Mouse (Mus musculus): Measurements from ENCODE around the gene Serpinb1a. TPM values are rescaled to one million over a fixed set of nuclear protein-coding genes. Genes with fewer than 3 reads are reported as not detected.

Gene Serpinb1a
- polyA plus RNA-seq, 1 experiment = 22.7 TPM

GRCm38 (mm10) chr13:32827111-32827822, 23.7 kb downstream of the Serpinb1a start:
- H3K4me1 ChIP-seq (ENCODE audit: control insufficient read depth, insufficient read depth, low read length) = no peaks in the 10 kb centered on the region

DNA sequence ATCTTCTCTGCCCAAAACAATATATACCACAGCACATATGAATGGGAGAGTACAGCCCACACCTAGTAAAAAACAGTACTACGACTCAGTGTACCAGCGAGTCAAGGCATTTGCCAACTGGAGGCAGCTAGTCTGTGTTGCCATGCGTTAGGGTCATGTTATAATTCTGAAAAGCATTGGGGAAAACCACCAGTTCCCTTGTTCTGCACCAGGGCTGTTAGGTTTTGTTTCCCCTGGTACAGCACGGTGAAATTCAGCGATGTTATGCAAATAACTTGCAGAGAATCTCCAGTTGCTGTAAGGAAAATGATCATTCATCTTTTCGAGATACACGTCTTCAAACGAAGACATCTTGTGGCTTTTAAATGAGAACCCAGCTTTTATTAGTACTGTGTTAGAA, 25.4 kb downstream of the Serpinb1a start:
- Histone ChIP-seq H3K4me3 (ENCODE audit: insufficient read depth, low read length) (no peak overlapping the region), H3K27ac (ENCODE audit: insufficient read depth, low read length) (no peak overlapping the region), H3K4me1 (ENCODE audit: control insufficient read depth, insufficient read depth, low read length) (no peaks in the 10 kb centered on the region)
- TF ChIP-seq POLR2A (IDR thresholded peaks at IDR 0.05; ENCODE audit: low read depth, low read length) (no peak), CTCF (IDR thresholded peaks at IDR 0.05; ENCODE audit: borderline replicate concordance, insufficient read depth, low read length) (no peak)

More at GRCm38 (mm10) chr13:32827111-32827822, 23.7 kb downstream of the Serpinb1a start:
- TF ChIP-seq CTCF (IDR thresholded peaks at IDR 0.05; ENCODE audit: borderline replicate concordance, insufficient read depth, low read length) (no peak), POLR2A (IDR thresholded peaks at IDR 0.05; ENCODE audit: low read depth, low read length) (no peak)
- no peak overlapping the region for H3K4me3 ChIP-seq (ENCODE audit: insufficient read depth, low read length)
- H3K27ac ChIP-seq (ENCODE audit: insufficient read depth, low read length) = no peak overlapping the region

DNA sequence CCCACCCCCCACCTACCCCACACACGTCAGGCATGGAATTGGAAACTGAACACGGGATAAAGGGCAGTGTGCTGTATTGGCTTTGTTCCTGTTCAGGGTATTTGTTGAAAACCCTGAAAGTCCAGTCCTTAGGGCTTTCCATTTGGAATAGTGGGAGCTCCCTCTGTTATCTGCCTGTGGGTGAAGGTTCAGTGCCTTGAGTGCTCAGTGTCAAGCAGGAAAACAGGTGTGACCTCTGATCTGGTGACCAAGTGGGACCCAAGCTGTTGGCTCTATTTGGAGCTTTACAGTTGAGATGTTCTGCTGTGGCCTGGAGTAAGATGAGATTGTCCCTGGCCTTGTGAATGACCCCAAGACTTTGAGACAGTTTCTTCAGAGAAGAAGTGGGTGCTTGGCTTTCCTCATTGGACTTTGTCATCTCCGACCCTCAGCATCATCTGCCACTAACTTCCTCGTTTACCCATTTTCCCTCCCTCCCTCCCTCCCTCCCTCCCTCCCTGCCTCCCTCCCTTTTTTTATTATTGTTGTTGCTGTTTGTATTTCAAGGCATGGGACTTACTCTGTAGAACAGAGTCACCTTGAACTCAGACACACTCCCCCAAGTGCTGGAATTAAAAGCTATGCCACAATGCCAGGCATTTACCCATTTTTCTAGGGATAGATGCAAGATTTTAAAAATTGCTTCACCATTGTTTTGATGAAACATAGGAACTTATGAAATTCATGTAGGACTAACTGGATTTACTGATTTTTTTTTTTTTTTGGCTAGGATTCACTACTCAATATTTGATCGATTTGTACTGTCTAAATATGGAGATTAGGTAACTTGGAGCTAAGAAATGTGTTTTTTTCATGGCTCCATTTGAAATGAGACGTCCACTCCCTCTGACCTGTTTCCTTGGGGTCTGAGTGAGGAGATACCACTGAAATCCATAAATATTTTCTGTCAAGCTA, 26.3 kb downstream of the Serpinb1a start:
- TF ChIP-seq CTCF (IDR thresholded peaks at IDR 0.05; ENCODE audit: borderline replicate concordance, insufficient read depth, low read length) (no peak), POLR2A (IDR thresholded peaks at IDR 0.05; ENCODE audit: low read depth, low read length) (no peak)
- Histone ChIP-seq H3K27ac (ENCODE audit: insufficient read depth, low read length) (no peak overlapping the region), H3K4me1 (ENCODE audit: control insufficient read depth, insufficient read depth, low read length) (no peaks in the 10 kb centered on the region), H3K4me3 (ENCODE audit: insufficient read depth, low read length) (no peak overlapping the region)

GRCm38 (mm10) chr13:32823126-32823525, 27.9 kb downstream of the Serpinb1a start:
- Histone ChIP-seq H3K4me1 (ENCODE audit: control insufficient read depth, insufficient read depth, low read length) (no peaks in the 10 kb centered on the region), H3K27ac (ENCODE audit: insufficient read depth, low read length) (no peak overlapping the region), H3K4me3 (ENCODE audit: insufficient read depth, low read length) (no peak overlapping the region)
- TF ChIP-seq POLR2A (IDR thresholded peaks at IDR 0.05; ENCODE audit: low read depth, low read length) (no peak), CTCF (IDR thresholded peaks at IDR 0.05; ENCODE audit: borderline replicate concordance, insufficient read depth, low read length) (no peak)

- Histone ChIP-seq H3K4me1 (ENCODE audit: control insufficient read depth, insufficient read depth, low read length) (no peaks in the 10 kb centered on the region), H3K27ac (ENCODE audit: insufficient read depth, low read length) (no peak overlapping the region), H3K4me3 (ENCODE audit: insufficient read depth, low read length) (no peak overlapping the region)
- TF ChIP-seq CTCF (IDR thresholded peaks at IDR 0.05; ENCODE audit: borderline replicate concordance, insufficient read depth, low read length) (no peak), POLR2A (IDR thresholded peaks at IDR 0.05; ENCODE audit: low read depth, low read length) (no peak)
Measured at GRCm38 (mm10) chr13:32821671-32822070, 29.3 kb downstream of the Serpinb1a start.

DNA sequence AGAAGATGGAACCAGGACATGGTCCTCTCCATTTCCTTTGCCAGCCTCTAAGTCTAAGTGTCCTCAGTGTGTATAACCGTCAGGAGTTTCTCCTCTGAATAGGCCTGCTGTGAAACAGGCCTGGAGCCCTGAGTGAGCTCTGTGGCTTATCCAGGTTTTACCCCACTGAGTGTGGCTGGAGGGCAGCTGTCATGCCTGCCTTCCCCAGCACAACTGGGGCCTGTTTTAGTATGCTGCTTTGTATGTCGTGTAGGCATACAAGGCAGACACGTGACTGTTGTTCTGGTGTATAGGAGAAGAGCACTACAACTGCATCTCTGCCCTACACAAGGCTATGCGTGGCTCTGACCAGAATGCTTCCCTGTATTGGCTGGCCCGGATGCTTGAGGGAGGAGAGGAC, 31.1 kb downstream of the Serpinb1a start:
- TF ChIP-seq CTCF (IDR thresholded peaks at IDR 0.05; ENCODE audit: borderline replicate concordance, insufficient read depth, low read length) = no peak
- TF ChIP-seq POLR2A (IDR thresholded peaks at IDR 0.05; ENCODE audit: low read depth, low read length) = no peak
- H3K4me3 ChIP-seq (ENCODE audit: insufficient read depth, low read length) = no peak overlapping the region
- H3K27ac ChIP-seq (ENCODE audit: insufficient read depth, low read length) = no peak overlapping the region
- no peaks in the 10 kb centered on the region for H3K4me1 ChIP-seq (ENCODE audit: control insufficient read depth, insufficient read depth, low read length)

- no peak for TF ChIP-seq CTCF (IDR thresholded peaks at IDR 0.05; ENCODE audit: borderline replicate concordance, insufficient read depth, low read length)
- TF ChIP-seq POLR2A (IDR thresholded peaks at IDR 0.05; ENCODE audit: low read depth, low read length) = no peak
- Histone ChIP-seq H3K4me1 (ENCODE audit: control insufficient read depth, insufficient read depth, low read length) (no peaks in the 10 kb centered on the region), H3K4me3 (ENCODE audit: insufficient read depth, low read length) (no peak overlapping the region), H3K27ac (ENCODE audit: insufficient read depth, low read length) (no peak overlapping the region)
Measured at GRCm38 (mm10) chr13:32819241-32819640, 31.7 kb downstream of the Serpinb1a start.

DNA sequence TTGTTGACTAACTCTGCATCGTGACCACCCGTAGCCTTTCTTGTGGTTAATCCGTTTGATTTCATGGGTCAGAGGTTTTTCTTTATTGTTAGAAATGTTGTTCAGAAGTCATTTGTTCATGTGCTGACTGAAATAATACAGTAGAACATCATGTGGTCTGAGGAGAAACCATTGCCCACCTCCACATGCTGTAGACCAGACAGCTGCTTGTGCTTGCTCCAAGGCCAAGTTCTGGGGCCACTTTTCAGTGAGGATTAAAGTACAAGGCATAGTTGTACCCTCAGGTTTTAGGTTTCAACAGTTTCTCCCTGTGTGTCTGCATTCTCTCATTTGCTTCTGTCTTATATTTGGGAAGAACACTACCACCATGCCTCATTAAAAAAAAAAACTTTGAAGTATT, 43.4 kb downstream of the Serpinb1a start:
- no peak overlapping the region for H3K4me3 ChIP-seq (ENCODE audit: insufficient read depth, low read length)
- peaks cover 4% of the 10 kb centered on the region; the same call in 1 of the 2 replicates for H3K4me1 ChIP-seq (ENCODE audit: control insufficient read depth, insufficient read depth, low read length)
- no peak overlapping the region for H3K27ac ChIP-seq (ENCODE audit: insufficient read depth, low read length)
- TF ChIP-seq POLR2A (IDR thresholded peaks at IDR 0.05; ENCODE audit: low read depth, low read length) (no peak), CTCF (IDR thresholded peaks at IDR 0.05; ENCODE audit: borderline replicate concordance, insufficient read depth, low read length) (no peak)

DNA sequence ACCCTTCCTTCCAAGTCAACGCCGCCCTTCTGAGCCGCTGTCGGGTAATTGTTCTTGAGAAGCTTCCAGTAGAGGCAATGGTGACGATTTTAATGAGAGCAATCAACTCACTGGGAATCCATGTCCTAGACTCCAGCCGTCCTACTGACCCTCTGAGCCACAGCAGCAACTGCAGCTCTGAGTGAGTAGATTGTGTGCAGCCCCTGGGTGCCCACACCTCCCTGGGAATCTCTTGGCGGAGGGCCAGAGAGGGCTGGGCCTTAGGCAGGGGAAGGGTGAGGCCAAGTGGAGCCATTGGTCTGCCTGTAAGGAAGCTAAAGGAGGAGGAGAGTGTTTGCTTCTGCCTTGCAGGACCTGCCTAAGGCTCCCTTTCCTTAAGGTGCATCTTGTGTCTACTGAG, 44.2 kb downstream of the Serpinb1a start:
- TF ChIP-seq CTCF (IDR thresholded peaks at IDR 0.05; ENCODE audit: borderline replicate concordance, insufficient read depth, low read length) (no peak), POLR2A (IDR thresholded peaks at IDR 0.05; ENCODE audit: low read depth, low read length) (no peak)
- H3K4me1 ChIP-seq (ENCODE audit: control insufficient read depth, insufficient read depth, low read length) = peaks cover 4% of the 10 kb centered on the region; the same call in 1 of the 2 replicates
- no peak overlapping the region for H3K4me3 ChIP-seq (ENCODE audit: insufficient read depth, low read length)
- no peak overlapping the region for H3K27ac ChIP-seq (ENCODE audit: insufficient read depth, low read length)

Data from embryonic fibroblast, embryonic 13.5 days (primary cell).